Comparison of ENCODE assay signal across 7 mouse cellular contexts in the genomic region with DNA sequence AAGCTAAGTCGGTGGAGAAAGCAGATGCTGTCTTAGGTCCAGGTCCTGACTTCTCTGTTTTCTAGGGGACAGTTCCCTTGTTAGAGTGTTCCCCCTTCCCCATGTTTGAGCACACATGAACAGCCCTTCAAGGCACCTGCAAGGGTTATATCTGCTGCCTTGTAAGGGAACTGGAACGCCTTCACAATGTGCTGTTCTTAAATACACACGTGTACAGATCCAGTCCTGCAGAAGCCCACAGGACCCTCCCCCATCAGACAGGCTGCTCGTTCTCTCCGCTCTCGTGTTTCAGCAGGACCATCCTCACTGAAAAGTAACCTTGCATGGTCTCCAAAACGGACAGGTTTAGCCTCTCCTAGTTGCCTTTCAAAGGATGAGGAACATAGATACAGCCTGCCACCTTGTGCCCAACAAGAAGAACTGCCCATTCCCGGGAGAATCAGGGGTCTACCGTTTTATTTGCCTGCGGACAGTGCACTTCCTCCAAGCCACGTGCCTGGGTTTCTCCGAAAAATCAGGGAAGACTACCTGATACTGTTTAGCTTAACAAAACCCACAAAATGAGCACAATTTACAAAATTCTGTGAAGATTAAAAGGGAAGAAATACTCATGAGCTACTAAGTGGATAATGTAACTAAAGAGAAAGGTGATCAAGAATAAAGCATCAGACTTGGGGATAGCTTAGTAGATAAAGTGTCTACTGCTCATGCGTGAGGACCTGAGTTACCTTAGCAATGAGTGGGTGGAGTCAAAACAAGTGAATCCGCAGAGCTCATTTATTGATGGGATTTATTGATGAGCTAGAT. TPM values are rescaled to one million over a fixed set of nuclear protein-coding genes. Genes with fewer than 3 reads are reported as not detected.
DNase-seq lines count a peak whose midpoint lies in the region; ATAC-seq and TF ChIP-seq lines count a peak whose summit lies in the region.

No protein-coding gene starts in this region.

- peak; percentile 83; the same call in 1 of the 2 replicates for ATAC-seq in kidney, embryonic 15.5 days (replicated peaks; ENCODE audit: low FRiP score)
- peak; percentile 81 for ATAC-seq in midbrain, embryonic 12.5 days (ENCODE audit: low FRiP score, low read depth)
- no peak for ATAC-seq in inflammation-experienced regulatory T-cells, adult 6 months

- peak; percentile 74 for TF ChIP-seq CTCF in left cerebral cortex, adult 2 months (IDR thresholded peaks at IDR 0.05)

- peaks cover 5% of the 10 kb centered on the region; the same call in 1 of the 2 replicates for H3K4me1 ChIP-seq in forebrain, embryonic 10.5 days
- no peaks in the 10 kb centered on the region for H3K4me1 ChIP-seq in kidney, embryonic 15.5 days
- no peaks in the 10 kb centered on the region for H3K4me1 ChIP-seq in midbrain, embryonic 12.5 days

- no peaks in the 10 kb centered on the region for H3K9me3 ChIP-seq in forebrain, embryonic 10.5 days
- H3K9me3 ChIP-seq in kidney, embryonic 15.5 days (replicated peaks) = no peaks in the 10 kb centered on the region
- no peaks in the 10 kb centered on the region for H3K9me3 ChIP-seq in midbrain, embryonic 12.5 days

- H3K4me2 ChIP-seq in kidney, embryonic 15.5 days = 0 out of 2 replicates have a peak overlapping the region, but pooled peaks have one; percentile 2
- H3K4me2 ChIP-seq in midbrain, embryonic 12.5 days (replicated peaks) = no peak overlapping the region; the same call in 1 of the 2 replicates

- 23% methylated on average over 14 of the region's 14 CpGs for WGBS in forebrain, embryonic 10.5 days
- whole genome bisulfite sequencing in kidney, embryonic 15.5 days = 18% methylated on average over 14 of the region's 14 CpGs
- 25% methylated on average over 14 of the region's 14 CpGs for WGBS in midbrain, embryonic 12.5 days

- DNase-seq in left cerebral cortex, adult 2 months (ENCODE audit: extremely low spot score in 1 of 2, low spot score in 2 of 2) = peak in 1 of 2 experiments; percentile 41
- no peak for DNase-seq in left cerebral cortex, adult 8-10 months (ENCODE audit: low spot score in 2 of 2)
- DNase-seq in ZHBTc4 (ENCODE audit: low read depth, low spot score) = peak; percentile 87
- peak; percentile 38 for DNase-seq in forebrain, embryonic 10.5 days (ENCODE audit: extremely low spot score, low spot score)

- no peaks in the 10 kb centered on the region for H3K36me3 ChIP-seq in forebrain, embryonic 10.5 days (replicated peaks)
- no peaks in the 10 kb centered on the region for H3K36me3 ChIP-seq in kidney, embryonic 15.5 days
- H3K36me3 ChIP-seq in midbrain, embryonic 12.5 days = no peaks in the 10 kb centered on the region

- H3K4me3 ChIP-seq in left cerebral cortex, adult 2 months = 0 out of 2 replicates have a peak overlapping the region, but pooled peaks have one; percentile 6
- H3K4me3 ChIP-seq in forebrain, embryonic 10.5 days = no peak overlapping the region
- H3K4me3 ChIP-seq in kidney, embryonic 15.5 days (replicated peaks) = no peak overlapping the region
- no peak overlapping the region for H3K4me3 ChIP-seq in midbrain, embryonic 12.5 days

- intact Hi-C loops in left cerebral cortex, adult 2 months (cut with DNase I) = loop anchor here (1.0 to 5.0 kb wide), 4 partner anchors 107 to 343 kb away; no protein-coding TSS in a partner anchor

- no peak overlapping the region for H3K27ac ChIP-seq in left cerebral cortex, adult 2 months
- H3K27ac ChIP-seq in forebrain, embryonic 10.5 days = no peak overlapping the region
- H3K27ac ChIP-seq in kidney, embryonic 15.5 days = no peak overlapping the region
- no peak overlapping the region for H3K27ac ChIP-seq in midbrain, embryonic 12.5 days (replicated peaks)

- no peak overlapping the region for H3K9ac ChIP-seq in kidney, embryonic 15.5 days
- H3K9ac ChIP-seq in midbrain, embryonic 12.5 days (replicated peaks) = no peak overlapping the region

- peaks cover 12% of the 10 kb centered on the region; the same call in 1 of the 2 replicates for H3K27me3 ChIP-seq in forebrain, embryonic 10.5 days (ENCODE audit: poor library complexity, severe bottlenecking)
- no peaks in the 10 kb centered on the region for H3K27me3 ChIP-seq in kidney, embryonic 15.5 days
- 0 out of 2 replicates have a peak, but pooled peaks cover 4% of the 10 kb centered on the region for H3K27me3 ChIP-seq in midbrain, embryonic 12.5 days

RNA-seq across cellular contexts. Expression of a gene that starts 14.8 kb away (rescaled TPM):
- total RNA-seq in left cerebral cortex, adult 2 months (2021) = not detected
- not detected for total RNA-seq in left cerebral cortex, adult 8-10 months (2022)
- not detected in 2 replicates for polyA plus RNA-seq in forebrain, embryonic 10.5 days (2016; fragmentation: Nextera tagmentation; extraction: Ambion mirVana)
- polyA plus RNA-seq in kidney, embryonic 15.5 days (2015; fragmentation: Nextera tagmentation; extraction: Ambion mirVana) = 0.15 TPM in 1 of 2 replicates, not detected in the other
- not detected in 2 replicates for polyA plus RNA-seq in midbrain, embryonic 12.5 days (2016; fragmentation: Nextera tagmentation; extraction: Ambion mirVana)
- not detected for polyA plus RNA-seq in inflammation-experienced regulatory T-cells, adult 6 months (2017; shearing (Covaris generic))

RNA-seq across cellular contexts. Expression of a gene that starts 40.9 kb away (rescaled TPM):
- under 1 TPM; 0.23 to 0.37 TPM for total RNA-seq in left cerebral cortex, adult 2 months (2021)
- total RNA-seq in left cerebral cortex, adult 8-10 months (2022) = under 1 TPM in 2 of 4 experiments, not detected in 2; 0.16 to 0.23 TPM
- not detected in 2 replicates for polyA plus RNA-seq in forebrain, embryonic 10.5 days (2016; fragmentation: Nextera tagmentation; extraction: Ambion mirVana)
- 0.14 and 160 TPM in 2 replicates for polyA plus RNA-seq in kidney, embryonic 15.5 days (2015; fragmentation: Nextera tagmentation; extraction: Ambion mirVana)
- polyA plus RNA-seq in midbrain, embryonic 12.5 days (2016; fragmentation: Nextera tagmentation; extraction: Ambion mirVana) = not detected in 2 replicates
- not detected for polyA plus RNA-seq in inflammation-experienced regulatory T-cells, adult 6 months (2017; shearing (Covaris generic))

Comparison
In these comparisons a context has a peak if more than half of its experiments do, and no peak if none do; other contexts are left out.
1. DNase-seq: peak in ZHBTc4 (single experiment) and forebrain, embryonic 10.5 days (single experiment); none in left cerebral cortex, adult 8-10 months (0 of 2).